Mouse (Mus musculus): ENCODE measurements around the gene Sept12. TPM values are rescaled to one million over a fixed set of nuclear protein-coding genes. Genes with fewer than 3 reads are reported as not detected.

Gene Sept12
- polyA plus RNA-seq, 2 experiments from 2014 or later: not detected

DNA sequence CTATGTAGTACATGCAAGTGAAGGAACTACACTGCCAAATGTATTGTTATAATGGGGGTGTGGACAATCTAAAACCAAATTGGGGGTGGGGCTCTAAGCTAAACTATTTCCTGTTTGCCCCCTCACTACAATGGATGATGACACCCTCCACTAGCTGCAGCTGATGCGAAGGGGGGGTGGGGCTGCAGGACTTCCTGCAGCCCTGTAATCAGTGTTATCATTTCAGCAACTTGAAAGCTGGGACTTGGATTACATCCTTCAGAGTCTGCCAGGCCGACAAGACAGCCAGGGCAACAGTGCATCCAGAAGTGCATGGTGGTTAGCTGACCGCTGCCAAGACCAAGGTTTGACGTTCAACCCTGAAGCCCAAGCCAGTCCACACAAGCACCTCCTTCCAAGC is 26.0 kb downstream of the Sept12 start:
- ATAC-seq: peak; percentile 32

GRCm38 (mm10) chr16:4969055-4969843 is 28.4 kb downstream of the Sept12 start:
- no peak for ATAC-seq

GRCm38 (mm10) chr16:4968426-4968825 is 29.2 kb downstream of the Sept12 start:
- no peak for ATAC-seq

- ATAC-seq: no peak
Measured at GRCm38 (mm10) chr16:4965392-4966129, 32.1 kb downstream of the Sept12 start.

- ATAC-seq: peak; percentile 20
Measured at GRCm38 (mm10) chr16:4964731-4965391, 32.8 kb downstream of the Sept12 start.

GRCm38 (mm10) chr16:4963797-4964709 is 33.6 kb downstream of the Sept12 start, which contains the start of gene Anks3:
TSS of gene Anks3 (minus strand) at chr16:4964205.
- ATAC-seq: peak; percentile 94

GRCm38 (mm10) chr16:4963346-4963745 is 34.3 kb downstream of the Sept12 start:
- ATAC-seq: no peak

DNA sequence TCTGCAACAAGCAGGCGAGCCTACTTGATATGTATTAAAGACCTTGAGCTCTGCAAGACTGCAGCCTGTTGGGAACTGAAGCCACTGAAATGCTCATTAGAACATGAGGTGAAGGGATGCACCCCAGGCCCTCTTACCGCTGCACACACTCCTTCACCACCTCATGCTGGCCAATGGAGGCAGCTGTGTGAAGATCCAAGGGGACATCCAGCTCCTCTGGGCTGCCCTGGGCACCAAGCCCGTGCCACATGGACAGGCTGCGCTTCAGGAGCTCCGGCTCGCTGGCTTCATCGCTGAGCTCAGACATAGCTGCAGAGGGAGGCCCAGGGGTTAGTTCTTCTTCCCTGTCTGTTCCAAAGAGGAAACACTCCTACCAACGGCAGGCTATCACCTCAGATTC is 37.4 kb downstream of the Sept12 start:
- no peak for ATAC-seq

DNA sequence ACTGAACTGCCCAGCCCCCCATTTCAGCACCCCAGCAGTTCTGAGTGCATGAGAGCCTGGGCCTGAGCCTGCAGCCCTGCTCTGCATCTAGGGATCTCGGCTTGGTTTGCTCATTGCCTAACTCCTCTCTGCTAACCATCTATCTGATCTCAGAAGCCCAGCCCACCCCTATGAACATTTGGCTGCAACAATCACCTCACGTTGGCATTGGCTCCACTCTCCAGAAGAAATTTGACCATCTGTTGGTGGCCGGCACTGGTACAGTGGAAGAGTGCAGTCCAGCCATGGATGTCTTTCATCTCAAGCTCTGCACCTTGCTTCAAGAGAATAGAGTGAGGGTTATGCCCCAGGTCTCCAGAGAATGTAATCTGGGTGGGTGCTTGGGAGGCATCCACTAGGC is 40.2 kb downstream of the Sept12 start:
- ATAC-seq: no peak

- ATAC-seq: no peak
Measured at GRCm38 (mm10) chr16:4956609-4957008, 41.0 kb downstream of the Sept12 start.

DNA sequence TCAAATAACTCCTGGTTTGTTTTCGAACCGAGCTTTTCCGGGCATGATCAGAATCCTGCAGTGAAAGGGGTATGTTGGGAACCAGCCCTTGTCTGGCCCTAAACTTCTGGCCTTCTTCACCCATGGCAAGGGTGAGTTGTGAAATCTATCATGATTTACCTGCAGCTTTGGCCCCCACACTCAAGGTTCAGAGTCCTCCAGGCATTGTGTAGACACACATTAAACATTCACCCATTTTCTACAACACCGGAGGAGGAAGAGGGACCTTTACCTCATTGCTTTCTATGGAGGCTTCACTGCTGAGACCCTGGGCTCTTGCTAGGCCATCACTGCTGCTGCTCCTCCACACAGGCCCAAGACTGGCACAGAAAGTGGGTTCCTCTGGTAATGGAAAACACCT is 50.3 kb downstream of the Sept12 start:
- no peak for ATAC-seq

DNA sequence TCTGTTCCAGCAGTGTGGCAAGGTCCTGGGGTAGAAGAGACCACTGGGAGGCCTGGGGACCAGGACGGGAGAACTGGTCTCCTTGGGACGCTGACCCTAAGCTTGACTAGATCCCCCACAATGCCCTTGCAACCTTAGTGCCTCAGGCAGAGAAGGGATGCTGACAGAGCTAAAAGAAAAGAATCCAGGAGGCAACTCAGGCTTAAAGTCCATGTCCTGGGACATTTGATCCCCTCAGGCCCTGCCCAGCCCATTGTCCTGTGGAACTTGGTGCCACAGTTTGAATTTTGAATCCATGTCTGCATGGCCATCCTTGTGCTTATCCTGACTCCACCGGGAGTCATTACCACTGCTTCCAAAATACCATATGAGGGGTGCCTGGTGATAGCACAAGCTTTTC is 51.5 kb downstream of the Sept12 start:
- no peak for ATAC-seq

GRCm38 (mm10) chr16:4945415-4945814 is 52.2 kb downstream of the Sept12 start:
- no peak for ATAC-seq

- no peak for ATAC-seq
Measured at GRCm38 (mm10) chr16:4943431-4943830, 54.2 kb downstream of the Sept12 start.

DNA sequence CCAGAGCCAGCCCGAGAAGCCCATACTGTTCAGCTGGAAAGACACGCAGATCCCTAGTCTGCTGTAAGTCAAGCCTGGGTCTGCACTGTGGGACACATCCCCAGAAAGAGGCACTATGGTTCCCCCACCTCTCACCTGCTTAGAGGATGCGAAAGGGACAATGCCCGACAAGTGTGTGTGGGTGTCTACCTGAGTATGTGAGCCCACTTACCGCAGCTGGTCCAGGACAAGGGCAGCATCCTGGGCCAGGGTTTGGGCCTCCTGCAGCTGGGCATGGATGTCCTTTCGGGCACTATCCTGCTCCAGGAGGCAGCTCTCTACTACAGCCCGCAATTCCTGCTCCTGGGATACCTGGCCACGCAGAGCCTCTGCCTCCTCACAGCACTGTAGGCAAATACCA is 54.8 kb downstream of the Sept12 start:
- ATAC-seq: no peak

DNA sequence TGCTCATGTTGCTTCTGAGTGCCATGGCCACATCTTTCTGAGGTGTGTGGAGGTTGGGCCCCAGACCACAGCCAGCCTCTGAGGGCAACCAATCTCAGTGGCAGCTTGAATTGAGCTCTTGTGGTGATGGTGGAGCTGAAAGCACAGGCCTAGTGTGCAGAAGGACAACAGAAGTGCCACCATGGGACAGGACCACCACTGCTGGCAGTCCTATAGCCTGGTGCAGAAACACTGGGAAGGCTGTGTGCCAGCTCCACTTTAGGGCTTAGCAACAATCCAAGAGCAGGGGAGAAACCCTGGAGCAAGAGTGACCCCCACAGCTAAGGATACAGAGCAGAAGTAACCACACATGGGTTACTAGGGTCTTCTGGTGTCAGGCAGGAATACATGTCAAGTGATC is 56.6 kb downstream of the Sept12 start:
- no peak for ATAC-seq

- ATAC-seq: no peak
Measured at GRCm38 (mm10) chr16:4940311-4940850, 57.3 kb downstream of the Sept12 start.

DNA sequence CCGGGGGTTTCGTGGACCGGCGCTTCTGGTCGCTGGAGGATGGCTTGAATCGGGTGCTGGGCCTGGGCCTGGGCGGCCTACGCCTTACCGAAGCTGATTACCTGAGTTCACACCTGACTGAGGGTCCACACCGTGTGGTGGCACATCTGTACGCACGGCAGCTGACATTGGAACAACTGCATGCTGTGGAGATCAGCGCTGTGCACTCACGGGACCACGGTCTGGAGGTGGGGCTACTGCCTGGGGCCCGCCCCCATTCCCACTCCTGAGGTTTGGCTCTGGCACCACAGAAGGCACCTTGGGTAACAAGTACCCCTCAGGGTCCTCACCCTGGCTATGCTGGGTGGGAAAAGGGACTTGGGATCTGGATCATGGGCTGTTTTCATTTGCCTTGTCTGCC is 58.2 kb downstream of the Sept12 start:
- ATAC-seq: peak; percentile 5

DNA sequence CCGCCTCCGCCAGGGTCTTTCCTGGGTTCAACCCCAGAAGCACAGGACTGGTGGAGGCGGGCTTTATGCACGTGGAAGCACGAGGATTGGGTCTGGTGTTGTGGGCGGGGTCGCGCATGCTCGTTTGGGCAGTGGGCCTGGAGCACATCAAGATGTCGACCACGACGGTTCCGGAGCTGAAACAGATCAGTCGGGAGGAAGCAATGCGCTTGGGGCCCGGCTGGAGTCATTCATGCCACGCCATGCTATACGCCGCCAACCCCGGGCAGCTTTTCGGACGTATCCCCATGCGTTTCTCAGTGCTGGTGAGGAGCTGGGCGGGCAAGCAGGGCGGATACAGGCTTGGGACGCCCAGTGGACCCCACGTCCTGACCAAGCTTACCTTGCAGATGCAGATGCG is 58.7 kb downstream of the Sept12 start:
- ATAC-seq: peak; percentile 97

- no peak for ATAC-seq
Measured at GRCm38 (mm10) chr16:4938461-4938860, 59.2 kb downstream of the Sept12 start, which contains the start of gene Nudt16l1. TSS of gene Nudt16l1 (plus strand) at chr16:4938761.

DNA sequence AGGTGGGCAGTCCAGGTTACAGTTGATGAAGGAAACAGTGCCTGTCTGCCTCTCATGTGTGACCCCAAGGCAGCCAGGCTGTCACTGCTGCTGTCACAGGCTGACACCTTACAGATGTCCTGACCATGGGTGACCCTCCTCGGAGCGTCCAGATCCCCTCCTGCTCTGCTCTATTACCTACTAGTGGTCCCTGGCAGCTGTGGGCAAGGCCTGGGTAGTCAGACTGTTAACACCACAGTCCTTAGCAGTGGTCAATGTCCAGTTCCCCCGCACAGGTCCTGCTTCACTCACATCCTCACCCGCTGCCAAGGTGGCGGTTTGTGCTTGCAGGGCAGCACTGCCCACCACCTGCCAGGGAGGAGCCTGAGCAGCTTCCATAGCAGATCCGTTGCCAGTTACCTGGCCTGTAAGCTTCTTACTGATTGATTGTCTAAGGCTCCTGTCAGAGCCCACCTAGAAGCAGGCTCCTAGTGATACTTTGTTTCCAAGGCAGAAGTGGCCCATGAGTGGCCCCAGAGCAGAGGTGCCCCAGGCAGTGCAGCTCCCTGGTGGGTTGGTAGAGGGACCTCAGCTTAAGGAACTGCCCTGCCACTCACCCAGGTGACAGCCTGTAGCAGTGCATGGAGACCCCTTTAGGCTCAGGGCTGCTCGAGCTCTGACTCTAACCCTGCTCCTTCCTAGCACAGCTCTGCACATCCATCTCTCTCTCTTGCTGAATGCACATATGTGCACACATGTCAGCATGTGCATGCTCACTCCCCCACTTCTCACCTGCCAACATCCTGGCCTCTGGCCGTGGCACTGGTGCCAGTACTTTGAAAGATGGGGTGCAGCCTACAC is 60.1 kb downstream of the Sept12 start:
- no peak for ATAC-seq
